Mouse (Mus musculus) gastrocnemius, adult 2 months (tissue): Measurements from ENCODE around the gene Wdr25. TPM values are rescaled to one million over a fixed set of nuclear protein-coding genes. Genes with fewer than 3 reads are reported as not detected.
"Not testable (repeated sequence)": the region's sequence is repeated elsewhere in the genome, so short reads cannot be mapped to it uniquely, and the experiment has no call there.

Experiments
- DNase-seq: peaks from one replicate; pipeline ENCODE4 v3.0.0; 2022
- H3K27ac ChIP-seq: fragments of 200-600 bp; 2 replicates; pipeline ENCODE4 v1.8.1; 2022; ENCODE audit warnings: mild to moderate bottlenecking
- H3K4me3 ChIP-seq: fragments of 200-600 bp; 2 replicates; pipeline ENCODE4 v1.8.1; 2022; ENCODE audit warnings: mild to moderate bottlenecking, moderate library complexity
- CTCF ChIP-seq: fragments of 200-600 bp; IDR thresholded peaks from 2 replicates; pipeline ENCODE4 v1.8.1; 2022; ENCODE audit warnings: antibody characterized with exemption, mild to moderate bottlenecking, moderate library complexity
- intact Hi-C: fragments of 180-260 bp; cut with DNase I; formaldehyde crosslinking; loops from one replicate; pipeline ENCODE4 v1.15.1; 2025
- long read RNA-seq, 2 experiments: library from polyadenylated mRNA; stranded (forward); transcript quantifications; one replicate each; pipeline ENCODE4 v2.0.0; 2021
- total RNA-seq, 2 experiments: library from RNA; stranded (reverse); gene quantifications; 2 replicates each; pipeline ENCODE4 v1.2.3; 2021

The Wdr25 gene
- total RNA-seq, result 1 to 10 TPM; 2.5 to 5.3 TPM
- long read RNA-seq, experiment 1, partial matches to known transcripts, result 2 of 4 reads
- long read RNA-seq, experiment 1, other reads (novel, unspliced or antisense), result 2 of 4 reads
- long read RNA-seq, experiment 2, full-length matches to known transcripts, result 1 of 4 reads
- long read RNA-seq, experiment 2, partial matches to known transcripts, result 1 of 4 reads
- long read RNA-seq, experiment 2, other reads (novel, unspliced or antisense), result 2 of 4 reads

DNA sequence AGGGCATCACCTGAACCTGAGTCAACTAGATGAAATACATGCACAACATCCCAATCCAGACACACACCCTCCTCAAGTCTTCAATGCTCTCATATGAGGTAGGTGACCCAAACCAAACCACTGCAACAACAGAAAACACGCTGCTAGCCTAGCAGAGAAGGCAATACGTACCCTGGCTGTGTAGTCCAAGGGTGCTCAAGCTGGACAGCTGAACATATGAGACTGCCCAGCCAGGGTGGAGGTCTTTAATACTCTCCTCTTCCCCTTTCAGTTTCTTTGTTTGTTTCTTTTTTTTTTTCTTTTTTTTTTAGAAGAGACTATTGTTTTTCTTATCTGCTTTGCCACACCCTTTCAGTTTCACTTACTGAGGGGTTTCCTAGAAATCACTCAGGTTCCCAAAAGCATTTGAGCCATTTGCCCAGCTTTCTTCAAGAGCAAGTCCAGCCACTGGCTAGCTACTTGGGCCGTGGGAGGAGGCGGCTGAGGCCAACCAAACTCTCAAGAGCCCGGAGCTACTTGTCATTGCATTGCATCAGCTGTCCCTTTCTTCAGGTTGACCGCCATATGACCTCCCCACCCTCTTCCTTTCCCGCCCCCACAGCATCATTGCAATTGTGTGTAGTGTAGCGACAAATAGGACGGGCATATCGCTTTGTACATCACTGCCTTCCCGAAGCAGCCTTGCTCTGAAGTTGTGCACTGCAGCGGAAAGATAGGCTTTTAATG lies at the start of gene Wdr25:
TSS of gene Wdr25 (plus strand) at position 643 of the 726 bp plus-strand sequence.
- H3K27ac ChIP-seq, result peak within 1 kb of the TSS; percentile 91
- peak within 1 kb of the TSS; percentile 92 for H3K4me3 ChIP-seq
- no peak for DNase-seq
- intact Hi-C loops, result no loop called here
- no peak for TF ChIP-seq CTCF

DNA sequence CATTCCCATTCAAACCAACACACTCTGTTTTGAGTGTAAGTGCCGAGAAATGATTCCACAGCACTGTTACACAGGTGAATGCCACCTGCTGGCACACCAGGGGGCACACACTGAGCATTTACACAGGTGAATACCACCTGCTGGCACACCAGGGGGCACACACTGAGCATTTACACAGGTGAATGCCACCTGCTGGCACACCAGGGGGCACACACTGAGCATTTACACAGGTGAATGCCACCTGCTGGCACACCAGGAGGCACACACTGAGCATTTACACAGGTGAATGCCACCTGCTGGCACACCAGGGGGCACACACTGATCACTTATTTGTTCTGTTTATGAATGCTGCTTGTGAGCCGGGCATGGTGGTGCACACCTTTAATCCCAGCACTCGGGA lies 45.4 kb upstream of the Wdr25 start:
- peak; percentile 9; the same call in 1 of the 2 replicates for TF ChIP-seq CTCF
- not testable (repeated sequence) for H3K27ac ChIP-seq, DNase-seq, H3K4me3 ChIP-seq
- intact Hi-C loops, result loop anchor here (10.0 kb wide), 1 partner anchor 1997 kb away; the partner anchor contains the start of gene Mok

DNA sequence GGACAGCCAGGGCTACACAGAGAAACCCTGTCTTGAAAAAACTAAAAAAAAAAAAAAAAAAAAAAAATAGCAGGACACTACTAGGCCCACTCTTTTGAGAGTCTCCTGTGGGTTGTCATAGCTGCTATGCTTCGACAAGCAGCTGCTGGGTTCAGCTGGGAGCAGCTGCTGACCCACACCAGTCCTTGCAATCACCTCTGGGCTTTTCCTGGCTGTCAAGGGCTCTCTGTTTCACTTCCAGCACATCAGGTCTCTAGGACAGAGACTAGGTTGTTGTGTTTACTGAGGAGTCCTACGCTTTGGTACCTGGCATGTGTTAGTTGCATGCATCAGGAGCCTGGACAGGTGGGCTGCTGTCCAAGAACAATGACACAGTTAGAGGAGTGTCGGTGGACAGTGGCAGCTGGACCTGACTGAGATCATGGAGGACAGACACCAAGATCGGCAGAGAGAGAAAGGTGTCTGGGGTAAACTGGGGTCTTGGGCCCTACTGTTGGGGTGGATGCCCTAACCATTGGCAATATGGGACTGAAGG lies 43.9 kb upstream of the Wdr25 start:
- intact Hi-C loops, result loop anchor here (10.0 kb wide), 1 partner anchor 1995 kb away; the partner anchor contains the start of gene Mok
- Histone ChIP-seq H3K4me3 (no peak overlapping the region), H3K27ac (no peak overlapping the region)
- no peak for TF ChIP-seq CTCF
- peak; percentile 25 for DNase-seq

DNA sequence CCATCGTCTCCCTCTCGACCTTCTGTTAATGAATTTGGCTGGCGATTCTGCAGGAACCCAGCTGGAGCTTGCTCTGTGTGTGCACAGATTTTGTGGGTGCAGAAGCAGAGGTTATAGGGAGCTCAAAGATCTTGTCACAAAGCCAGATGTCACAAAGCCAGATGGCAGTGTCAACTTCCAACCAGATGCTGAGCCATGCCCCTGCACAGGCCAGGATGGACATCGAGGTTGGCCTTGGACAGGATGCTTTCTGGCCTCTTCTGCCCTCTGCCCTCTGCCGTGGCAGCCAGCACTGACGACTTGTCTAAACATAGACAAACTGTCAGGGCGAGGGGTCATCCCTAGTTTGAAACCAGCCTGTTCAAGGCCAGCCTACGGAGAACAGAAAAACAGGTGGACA lies 43.3 kb upstream of the Wdr25 start:
- intact Hi-C loops, result no loop called here
- TF ChIP-seq CTCF, result no peak
- Histone ChIP-seq H3K4me3 (no peak overlapping the region), H3K27ac (no peak overlapping the region)
- no peak for DNase-seq

DNA sequence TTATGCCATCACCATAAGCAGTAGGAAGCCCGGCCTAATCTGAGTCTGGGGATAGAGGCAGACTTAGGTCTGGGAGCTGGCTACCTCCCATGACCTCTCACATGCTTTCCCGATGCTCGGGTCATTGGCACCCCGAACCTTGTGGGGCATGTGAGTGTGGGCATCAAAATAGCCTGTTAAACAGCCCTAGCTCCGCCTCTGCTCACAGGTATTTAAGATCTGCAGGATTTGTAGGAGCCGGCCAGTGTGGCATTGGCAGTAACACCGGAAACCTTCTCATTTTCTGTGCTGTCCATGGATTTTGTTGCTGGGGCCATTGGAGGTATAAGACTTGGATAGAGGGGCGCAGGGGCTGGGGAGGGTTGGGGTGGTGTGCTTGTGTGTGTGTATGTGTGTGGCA lies 42.5 kb upstream of the Wdr25 start:
- intact Hi-C loops, result no loop called here
- H3K27ac ChIP-seq, result no peak overlapping the region
- DNase-seq, result no peak
- TF ChIP-seq CTCF, result no peak
- H3K4me3 ChIP-seq, result no peak overlapping the region

GRCm38 (mm10) chr12:108852822-108853221 lies 40.6 kb upstream of the Wdr25 start:
- TF ChIP-seq CTCF, result no peak
- intact Hi-C loops, result no loop called here
- DNase-seq, result no peak
- no peak overlapping the region for H3K27ac ChIP-seq
- no peak overlapping the region for H3K4me3 ChIP-seq

DNA sequence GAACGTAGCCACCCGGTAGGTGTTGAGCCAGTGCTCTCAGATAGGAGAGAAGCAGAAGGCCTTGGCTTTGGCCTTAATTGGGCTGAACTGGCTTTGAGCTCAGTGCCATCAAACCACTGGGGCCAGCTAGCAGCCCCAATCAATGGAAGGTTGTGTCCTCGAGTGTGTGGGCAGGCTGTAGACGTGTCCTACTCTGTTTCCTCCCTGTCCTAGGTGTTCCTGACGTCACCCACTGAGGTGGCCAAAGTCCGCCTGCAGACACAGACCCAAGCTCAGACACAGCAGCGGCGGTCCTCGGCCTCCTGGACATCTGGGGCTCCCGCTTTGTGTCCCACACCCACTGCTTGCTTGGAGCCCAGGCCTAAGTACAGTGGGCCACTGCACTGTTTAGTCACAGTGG lies 38.4 kb upstream of the Wdr25 start:
- H3K27ac ChIP-seq, result no peak overlapping the region
- no peak overlapping the region for H3K4me3 ChIP-seq
- no peak for DNase-seq
- intact Hi-C loops, result no loop called here
- TF ChIP-seq CTCF, result no peak

- TF ChIP-seq CTCF, result no peak
- intact Hi-C loops, result no loop called here
- Histone ChIP-seq H3K27ac (no peak overlapping the region), H3K4me3 (no peak overlapping the region)
- no peak for DNase-seq
Observed at GRCm38 (mm10) chr12:108856186-108856585, 37.2 kb upstream of the Wdr25 start.

GRCm38 (mm10) chr12:108857109-108857508 lies 36.3 kb upstream of the Wdr25 start:
- intact Hi-C loops, result no loop called here
- no peak overlapping the region for H3K27ac ChIP-seq
- no peak for DNase-seq
- H3K4me3 ChIP-seq, result no peak overlapping the region
- TF ChIP-seq CTCF, result no peak

DNA sequence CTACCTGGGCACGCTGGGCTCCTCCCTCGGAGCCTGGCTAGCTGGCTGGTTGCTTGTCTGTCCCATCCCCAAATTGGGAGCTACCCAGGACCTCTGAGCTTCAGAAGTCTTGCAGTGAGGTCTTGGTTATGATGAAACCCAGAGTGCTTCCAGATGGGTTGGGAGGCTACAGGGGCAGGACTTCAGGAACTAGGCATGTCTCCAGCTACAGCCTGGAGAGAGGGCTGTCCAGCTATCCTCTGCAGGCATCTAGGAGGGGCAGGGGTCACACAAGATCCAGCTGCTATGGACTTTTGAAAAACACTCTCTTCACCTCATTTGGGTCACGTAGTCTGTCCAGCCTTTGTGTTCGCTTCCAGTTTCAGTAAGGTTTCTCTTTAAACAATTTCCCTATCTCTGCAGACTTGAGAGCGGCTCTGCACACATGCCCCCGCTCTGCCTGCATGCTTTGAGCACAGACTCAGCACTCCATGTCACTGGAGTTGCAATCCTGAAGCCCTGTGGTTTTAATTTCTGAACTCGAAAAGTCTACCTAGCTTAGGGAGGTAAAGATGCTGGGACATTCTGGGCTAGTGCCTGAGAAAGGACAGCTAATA lies 35.7 kb upstream of the Wdr25 start:
- DNase-seq, result peak; percentile 57
- 0 out of 2 replicates have a peak overlapping the region, but pooled peaks have one; percentile 20 for H3K27ac ChIP-seq
- intact Hi-C loops, result no loop called here
- no peak for TF ChIP-seq CTCF
- H3K4me3 ChIP-seq, result no peak overlapping the region

DNA sequence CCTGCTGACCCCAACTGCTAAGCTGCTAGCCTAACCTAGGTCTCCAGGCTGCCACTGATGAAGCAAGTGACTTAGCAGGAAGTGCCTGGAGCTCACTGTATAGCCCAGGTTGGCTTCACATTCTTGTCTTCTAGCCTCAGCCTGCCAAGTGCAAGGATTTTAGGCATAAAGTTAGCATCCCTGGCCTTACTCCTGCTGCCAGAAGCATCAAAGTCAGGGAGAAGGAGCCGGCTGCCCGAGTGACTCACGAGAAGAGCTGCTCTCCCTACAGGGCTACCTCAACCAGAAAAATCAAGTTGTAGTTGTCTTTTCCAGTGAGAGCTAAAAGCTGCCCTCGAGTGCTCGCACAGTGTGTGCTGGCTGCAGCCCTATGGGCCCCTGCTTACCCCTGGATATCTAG lies 34.9 kb upstream of the Wdr25 start:
- Histone ChIP-seq H3K27ac (0 out of 2 replicates have a peak overlapping the region, but pooled peaks have one; percentile 20), H3K4me3 (no peak overlapping the region)
- TF ChIP-seq CTCF, result no peak
- no peak for DNase-seq
- intact Hi-C loops, result no loop called here

DNA sequence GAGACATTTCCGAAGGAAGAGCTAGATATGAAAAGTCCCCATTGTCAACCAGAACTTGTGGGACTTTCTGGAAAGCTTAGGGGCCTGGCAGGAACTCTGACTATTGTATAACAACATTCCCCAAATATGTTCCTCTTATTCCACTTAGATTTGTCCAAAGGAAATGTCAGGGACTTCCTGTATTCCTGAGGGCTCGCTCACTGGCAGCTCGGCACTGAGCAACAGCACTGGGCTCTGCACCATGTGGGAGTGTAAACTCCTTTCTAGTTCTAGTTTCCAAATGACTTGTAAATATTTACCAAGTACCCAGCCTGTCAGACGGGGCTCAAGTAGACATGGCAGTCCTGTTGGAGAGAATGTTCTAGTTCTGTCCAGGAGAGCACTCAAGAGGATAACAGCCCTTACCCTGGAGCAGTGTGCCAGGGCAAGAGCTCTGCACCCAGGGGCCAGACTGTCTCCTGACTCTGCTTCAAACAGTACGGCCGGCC lies 28.4 kb upstream of the Wdr25 start:
- intact Hi-C loops, result no loop called here
- no peak for DNase-seq
- H3K27ac ChIP-seq, result peak overlapping the region; percentile 73
- peak overlapping the region; percentile 15; the same call in 1 of the 2 replicates for H3K4me3 ChIP-seq
- TF ChIP-seq CTCF, result no peak

DNA sequence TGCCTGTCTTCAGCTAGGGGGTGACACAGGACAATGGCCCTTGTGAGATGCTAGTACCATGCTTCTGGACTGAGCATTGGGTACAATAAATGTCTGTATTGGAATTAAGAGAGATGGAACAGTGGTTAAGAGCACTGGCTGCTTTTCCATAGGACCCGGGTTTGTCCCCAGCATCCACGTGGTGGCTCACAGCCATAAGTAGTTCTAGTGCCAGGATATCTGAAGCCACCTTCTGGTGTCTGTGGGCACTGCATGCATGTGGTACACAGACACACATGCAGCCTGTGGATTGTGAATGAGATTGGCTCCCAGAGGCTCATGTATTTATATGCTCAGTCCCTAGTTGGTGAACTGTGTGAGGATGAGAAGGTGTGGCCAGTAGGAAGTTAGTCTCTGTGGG lies 23.9 kb upstream of the Wdr25 start:
- TF ChIP-seq CTCF, result peak; percentile 49

More for the DNA sequence above, 23.9 kb upstream of the Wdr25 start:
- DNase-seq, result no peak
- Histone ChIP-seq H3K4me3 (no peak overlapping the region), H3K27ac (no peak overlapping the region)
- intact Hi-C loops, result no loop called here
